In genomic region chr7:132753518-132754388, GRCm38 (mm10) we compare ENCODE assay signal across 8 mouse cellular contexts. TPM values are rescaled to one million over a fixed set of nuclear protein-coding genes. Genes with fewer than 3 reads are reported as not detected.
A peak's percentile ranks its signal among the peaks of the same experiment; 100 is the strongest.
DNase-seq lines count a peak whose midpoint lies in the region; ATAC-seq and TF ChIP-seq lines count a peak whose summit lies in the region.
"Had no signal": no experiment of that assay in that cellular context is flagged by ENCODE, and none has a peak within 500 bp of the region (broad histone marks: within the 10 kb centered on the region; RNA-seq: fewer than 3 reads in every experiment).

No protein-coding gene starts in this region.

- H3K36me3 ChIP-seq in liver, embryonic 11.5 days (ENCODE audit: control insufficient read depth, insufficient read depth, low read length) = peaks cover 8% of the 10 kb centered on the region
- peaks cover 67% of the 10 kb centered on the region for H3K36me3 ChIP-seq in liver, postnatal 0 days (replicated peaks; ENCODE audit: insufficient read depth, low read length)
- H3K36me3 ChIP-seq in forebrain, embryonic 12.5 days (replicated peaks) = peaks cover 44% of the 10 kb centered on the region
- peaks cover 11% of the 10 kb centered on the region; the same call in 1 of the 2 replicates for H3K36me3 ChIP-seq in hindbrain, postnatal 0 days (ENCODE audit: insufficient read depth, low read length)
- H3K36me3 ChIP-seq in stomach, embryonic 14.5 days (ENCODE audit: control insufficient read depth, insufficient read depth, low read length) = peaks cover 17% of the 10 kb centered on the region

- no peak for TF ChIP-seq CTCF in liver, postnatal 0 days (IDR thresholded peaks at IDR 0.05; ENCODE audit: low read depth)
- TF ChIP-seq CTCF in hindbrain, postnatal 0 days (IDR thresholded peaks at IDR 0.05; ENCODE audit: low read depth) = no peak

- no peak overlapping the region for H3K27ac ChIP-seq in liver, embryonic 11.5 days (ENCODE audit: low read depth, low read length)
- H3K27ac ChIP-seq in liver, postnatal 0 days (ENCODE audit: low read depth) = no peak overlapping the region
- peak overlapping the region; percentile 75 for H3K27ac ChIP-seq in forebrain, embryonic 12.5 days
- H3K27ac ChIP-seq in hindbrain, postnatal 0 days = peak overlapping the region; percentile 11
- H3K27ac ChIP-seq in stomach, embryonic 14.5 days (ENCODE audit: low read length) = peak overlapping the region; percentile 48; the same call in 1 of the 2 replicates
- H3K27ac ChIP-seq: macrophage had no signal

- no peak overlapping the region for H3K4me3 ChIP-seq in liver, embryonic 11.5 days (ENCODE audit: low read depth, low read length)
- no peak overlapping the region for H3K4me3 ChIP-seq in liver, postnatal 0 days (ENCODE audit: low read depth, low read length)
- no peak overlapping the region for H3K4me3 ChIP-seq in forebrain, embryonic 12.5 days (replicated peaks)
- H3K4me3 ChIP-seq in hindbrain, postnatal 0 days (ENCODE audit: low read length) = no peak overlapping the region
- no peak overlapping the region for H3K4me3 ChIP-seq in stomach, embryonic 14.5 days (ENCODE audit: low read depth, low read length)

- ATAC-seq in liver, embryonic 11.5 days (replicated peaks; ENCODE audit: low FRiP score) = 0 out of 2 replicates have a peak, but pooled peaks have one; percentile 30
- ATAC-seq in liver, postnatal 0 days = no peak
- ATAC-seq in forebrain, embryonic 12.5 days (ENCODE audit: low FRiP score) = no peak; the same call in 1 of the 2 replicates
- ATAC-seq in hindbrain, postnatal 0 days = peak; percentile 83
- ATAC-seq in stomach, embryonic 14.5 days (ENCODE audit: insufficient number of reproducible peaks, insufficient read depth, low FRiP score, low read depth) = no peak

- H3K4me2 ChIP-seq in liver, embryonic 11.5 days = no peak overlapping the region
- no peak overlapping the region for H3K4me2 ChIP-seq in liver, postnatal 0 days (ENCODE audit: low read depth, low read length)
- H3K4me2 ChIP-seq in forebrain, embryonic 12.5 days = no peak overlapping the region
- H3K4me2 ChIP-seq in hindbrain, postnatal 0 days (ENCODE audit: low read depth, low read length) = no peak overlapping the region
- H3K4me2 ChIP-seq in stomach, embryonic 14.5 days (replicated peaks; ENCODE audit: low read depth, low read length) = no peak overlapping the region

- no peaks in the 10 kb centered on the region for H3K27me3 ChIP-seq in liver, embryonic 11.5 days (replicated peaks; ENCODE audit: control insufficient read depth, insufficient read depth, low read length)
- H3K27me3 ChIP-seq in liver, postnatal 0 days (ENCODE audit: insufficient read depth, low read length) = no peaks in the 10 kb centered on the region
- no peaks in the 10 kb centered on the region for H3K27me3 ChIP-seq in forebrain, embryonic 12.5 days
- H3K27me3 ChIP-seq in hindbrain, postnatal 0 days (ENCODE audit: insufficient read depth, low read length) = no peaks in the 10 kb centered on the region
- no peaks in the 10 kb centered on the region for H3K27me3 ChIP-seq in stomach, embryonic 14.5 days (ENCODE audit: control insufficient read depth, insufficient read depth, low read length)

- no peak for DNase-seq in liver, embryonic 11.5 days (ENCODE audit: low spot score)
- no peak for DNase-seq in liver, postnatal 0 days
- DNase-seq in hindbrain, postnatal 0 days (ENCODE audit: low spot score) = peak; percentile 71
- no peak for DNase-seq in frontal cortex, postnatal 36 days (ENCODE audit: low spot score in 2 of 2)
- no peak for DNase-seq in kidney, postnatal 10 days

- WGBS in liver, embryonic 11.5 days = 68% methylated on average over 4 of the region's 4 CpGs
- WGBS in liver, postnatal 0 days (ENCODE audit: insufficient replicate concordance) = 69% methylated on average over 4 of the region's 4 CpGs
- 61% methylated on average over 4 of the region's 4 CpGs for WGBS in forebrain, embryonic 12.5 days
- WGBS in hindbrain, postnatal 0 days = 44% methylated on average over 4 of the region's 4 CpGs
- 45% methylated on average over 4 of the region's 4 CpGs for WGBS in stomach, embryonic 14.5 days

- H3K9me3 ChIP-seq in liver, embryonic 11.5 days (ENCODE audit: control insufficient read depth, low read length) = no peaks in the 10 kb centered on the region
- H3K9me3 ChIP-seq in liver, postnatal 0 days (ENCODE audit: low read length) = no peaks in the 10 kb centered on the region
- H3K9me3 ChIP-seq in forebrain, embryonic 12.5 days = no peaks in the 10 kb centered on the region
- H3K9me3 ChIP-seq in hindbrain, postnatal 0 days (ENCODE audit: low read length) = no peaks in the 10 kb centered on the region
- H3K9me3 ChIP-seq in stomach, embryonic 14.5 days (ENCODE audit: control insufficient read depth, low read depth, low read length) = no peaks in the 10 kb centered on the region

- H3K9ac ChIP-seq in liver, embryonic 11.5 days (ENCODE audit: low read depth, low read length) = no peak overlapping the region
- H3K9ac ChIP-seq in liver, postnatal 0 days (replicated peaks) = no peak overlapping the region
- H3K9ac ChIP-seq in forebrain, embryonic 12.5 days = no peak overlapping the region
- no peak overlapping the region for H3K9ac ChIP-seq in hindbrain, postnatal 0 days (replicated peaks; ENCODE audit: low read length)
- no peak overlapping the region for H3K9ac ChIP-seq in stomach, embryonic 14.5 days (replicated peaks; ENCODE audit: low read depth, low read length)

- H3K4me1 ChIP-seq in liver, embryonic 11.5 days (replicated peaks; ENCODE audit: control insufficient read depth, insufficient read depth, low read length) = 0 out of 2 replicates have a peak, but pooled peaks cover 7% of the 10 kb centered on the region
- H3K4me1 ChIP-seq in liver, postnatal 0 days (ENCODE audit: insufficient read depth) = peaks cover 2% of the 10 kb centered on the region; the same call in 1 of the 2 replicates
- H3K4me1 ChIP-seq in forebrain, embryonic 12.5 days = peaks cover 20% of the 10 kb centered on the region
- H3K4me1 ChIP-seq in hindbrain, postnatal 0 days (ENCODE audit: insufficient read depth, low read length) = peaks cover 12% of the 10 kb centered on the region
- H3K4me1 ChIP-seq in stomach, embryonic 14.5 days (ENCODE audit: control insufficient read depth, insufficient read depth, low read length) = peaks cover 12% of the 10 kb centered on the region

- TF ChIP-seq EP300 in liver, postnatal 0 days (IDR thresholded peaks at IDR 0.05; ENCODE audit: low read depth) = no peak

RNA-seq across cellular contexts. Expression of gene Fam53b, which starts 59.9 kb away (rescaled TPM):
- polyA plus RNA-seq in liver, embryonic 11.5 days (2014; fragmentation: Nextera tagmentation; extraction: Ambion mirVana) = 20.1 and 20.4 TPM in 2 replicates
- 15.2 and 17.2 TPM in 2 replicates for polyA plus RNA-seq in liver, postnatal 0 days (2015; fragmentation: Nextera tagmentation; extraction: Ambion mirVana)
- 41.7 and 47.7 TPM in 2 replicates for polyA plus RNA-seq in forebrain, embryonic 12.5 days (2016; fragmentation: Nextera tagmentation; extraction: Ambion mirVana)
- total RNA-seq in hindbrain, postnatal 0 days (2014; rRNA removed) = 20.9 and 21.0 TPM in 2 replicates
- 10.2 and 12.9 TPM in 2 replicates for polyA plus RNA-seq in hindbrain, postnatal 0 days (2015; fragmentation: Nextera tagmentation; extraction: Ambion mirVana)
- 16.4 and 17.2 TPM in 2 replicates for polyA plus RNA-seq in stomach, embryonic 14.5 days (2014; fragmentation: Nextera tagmentation; extraction: Ambion mirVana)

Comparison
In these comparisons a context has a peak if more than half of its experiments do, and no peak if none do; other contexts are left out.
1. ATAC-seq: peak in liver, embryonic 11.5 days (single experiment) and hindbrain, postnatal 0 days (single experiment); none in liver, postnatal 0 days (single experiment), forebrain, embryonic 12.5 days (single experiment) and stomach, embryonic 14.5 days (single experiment).
2. H3K27ac ChIP-seq: peak in forebrain, embryonic 12.5 days (single experiment), hindbrain, postnatal 0 days (single experiment) and stomach, embryonic 14.5 days (single experiment); none in liver, embryonic 11.5 days (single experiment) and liver, postnatal 0 days (single experiment).